Mouse (Mus musculus): ENCODE results near the gene Fndc4.

- no peak for TF ChIP-seq CTCF (IDR thresholded peaks at IDR 0.05 in 2 of 3, conservative IDR thresholded peaks at IDR 0.05 in 1 of 3; ENCODE audit: control insufficient read depth in 1 of 3, insufficient read depth in 1 of 3, low read depth in 2 of 3, low read length in 3 of 3, poor library complexity in 1 of 3, severe bottlenecking in 1 of 3)
- TF ChIP-seq POLR2A (IDR thresholded peaks at IDR 0.05; ENCODE audit: control insufficient read depth in 1 of 2, insufficient read depth in 1 of 2, low read depth in 1 of 2, low read length in 2 of 2, poor library complexity in 1 of 2): no peak
- TF ChIP-seq CHD1 (IDR thresholded peaks at IDR 0.05; ENCODE audit: low read depth, low read length): no peak
- TF ChIP-seq POLR2AphosphoS2 (IDR thresholded peaks at IDR 0.05; ENCODE audit: low read length): no peak
- no peak for TF ChIP-seq ELF1 (IDR thresholded peaks at IDR 0.05; ENCODE audit: low read depth, low read length)
- no peak for TF ChIP-seq TCF12 (IDR thresholded peaks at IDR 0.05; ENCODE audit: low read depth, low read length)
- no peak for TF ChIP-seq E2F4 (IDR thresholded peaks at IDR 0.05; ENCODE audit: borderline replicate concordance, low read depth, low read length)
- TF ChIP-seq TAL1 (IDR thresholded peaks at IDR 0.05; ENCODE audit: low read length): no peak
- TF ChIP-seq CHD2 (IDR thresholded peaks at IDR 0.05; ENCODE audit: low read length): no peak
- no peak for TF ChIP-seq RAD21 (IDR thresholded peaks at IDR 0.05; ENCODE audit: low read depth, low read length)
- no peak for TF ChIP-seq MEF2A (IDR thresholded peaks at IDR 0.05; ENCODE audit: extremely low read depth, insufficient replicate concordance, low read depth, low read length, poor library complexity, severe bottlenecking)
- no peak for TF ChIP-seq RCOR1 (IDR thresholded peaks at IDR 0.05; ENCODE audit: low read depth, low read length)
- no peak for TF ChIP-seq MAFK (IDR thresholded peaks at IDR 0.05; ENCODE audit: borderline replicate concordance, low read depth, low read length)
These were observed 29.8 kb downstream of the Fndc4 start for GRCm38 (mm10) chr5:31266101-31266500.
